Mouse (Mus musculus): ENCODE measurements at regions not wholly inside any gene's neighbourhood (a gene's known extent, or its start where the extent isn't known, plus 50 kb on each side); places are given as distances from the start of the nearest gene placed in this dataset.

DNA sequence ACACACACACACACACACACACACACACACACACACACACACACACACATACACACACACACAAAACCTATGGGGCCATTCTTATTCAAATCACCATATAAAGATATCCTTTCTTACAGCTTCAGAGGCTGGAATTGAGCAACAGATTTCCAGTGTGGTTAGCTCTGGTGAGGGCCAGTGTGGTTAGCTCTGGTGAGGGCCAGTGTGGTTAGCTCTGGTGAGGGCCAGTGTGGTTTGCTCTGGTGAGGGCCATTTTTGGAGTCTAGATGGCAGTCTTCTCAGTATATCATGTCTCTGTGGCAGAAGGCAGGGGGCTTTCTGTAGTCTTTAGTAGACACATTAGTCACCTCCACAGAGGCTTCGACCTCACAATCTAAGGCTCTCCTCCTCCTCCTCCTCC is 191.5 kb upstream of the 9630041A04Rik start:
- DNase-seq (ENCODE audit: low spot score in 2 of 2), result no peak

DNA sequence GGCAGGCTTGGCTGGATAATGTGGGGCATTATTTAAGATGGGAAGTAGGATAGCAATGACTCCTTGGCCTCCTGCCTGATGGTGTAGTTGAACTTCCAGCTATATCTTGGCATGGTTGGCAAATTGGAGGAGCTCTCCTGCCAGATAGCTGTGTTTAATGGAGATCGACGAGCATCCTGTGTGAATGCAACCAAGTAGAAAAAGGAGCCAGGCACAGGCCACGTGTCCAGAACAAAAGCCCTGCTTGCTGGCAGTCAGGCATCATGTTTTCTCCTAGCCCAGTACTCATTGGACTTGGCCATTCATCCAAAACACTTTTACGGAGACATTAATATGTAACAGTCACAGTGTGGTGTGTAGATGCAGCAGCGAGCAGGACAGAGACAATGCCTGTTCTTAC is 211.8 kb upstream of the 9630041A04Rik start:
- DNase-seq (ENCODE audit: low spot score in 2 of 2), result no peak

DNA sequence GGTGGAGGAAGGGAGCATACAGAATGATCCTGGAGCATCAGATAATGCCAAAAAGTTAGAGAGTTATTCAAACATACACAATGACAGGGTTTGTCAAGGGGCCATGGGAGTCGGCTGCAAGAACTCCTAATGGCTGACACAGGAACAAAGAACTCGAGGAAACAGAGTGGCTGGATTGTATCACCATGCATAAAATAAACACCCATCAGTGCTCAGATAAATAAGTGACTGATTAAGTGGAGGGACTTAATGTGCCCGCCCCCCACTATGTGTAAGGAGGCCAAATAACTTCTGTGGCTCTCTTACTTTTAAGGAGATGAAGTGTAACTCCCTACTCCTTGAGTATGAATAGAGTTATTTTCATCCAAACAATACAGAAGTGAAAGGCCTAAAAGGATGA is 220.1 kb upstream of the 9630041A04Rik start:
- no peak for DNase-seq (ENCODE audit: low spot score in 2 of 2)

DNA sequence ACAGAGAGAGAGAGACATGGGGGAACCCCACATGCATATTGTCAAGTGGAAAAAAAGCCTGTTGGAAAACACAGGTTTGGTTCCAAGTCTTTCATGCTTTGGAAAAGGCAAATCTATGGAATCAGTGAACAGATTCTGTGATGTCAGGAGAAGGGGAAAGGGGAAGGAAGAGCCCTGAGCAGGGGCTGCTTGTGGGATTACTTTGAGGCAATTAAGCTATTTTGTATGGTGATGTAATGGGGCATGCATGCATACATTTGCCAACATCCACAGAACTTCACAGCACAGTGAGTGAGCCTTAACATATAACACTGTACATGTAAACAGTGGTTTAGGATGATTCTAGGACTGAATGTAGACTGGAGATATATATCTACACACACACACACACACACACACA is 221.0 kb upstream of the 9630041A04Rik start:
- no peak for DNase-seq (ENCODE audit: low spot score in 2 of 2)

DNA sequence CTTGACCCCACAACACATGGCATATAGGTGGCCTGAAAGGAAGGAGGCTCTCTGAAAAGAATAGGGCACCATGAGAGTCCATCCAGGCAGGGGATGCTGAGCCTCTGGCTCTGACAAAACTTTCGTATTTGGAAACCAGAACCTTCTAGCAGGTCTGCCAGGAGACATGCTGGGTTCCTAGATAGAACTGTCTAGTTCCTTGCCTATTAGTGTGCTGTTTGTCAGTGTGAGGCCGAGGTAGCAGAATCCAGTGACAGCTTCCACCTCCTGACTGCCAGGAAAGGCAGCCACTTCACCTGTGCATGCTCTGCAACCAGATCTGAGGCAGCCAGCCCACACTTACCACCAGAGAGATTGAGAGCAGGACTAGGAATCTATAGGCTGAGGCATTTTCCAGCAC is 245.4 kb upstream of the 9630041A04Rik start:
- no peak for DNase-seq (ENCODE audit: low spot score in 2 of 2)

DNA sequence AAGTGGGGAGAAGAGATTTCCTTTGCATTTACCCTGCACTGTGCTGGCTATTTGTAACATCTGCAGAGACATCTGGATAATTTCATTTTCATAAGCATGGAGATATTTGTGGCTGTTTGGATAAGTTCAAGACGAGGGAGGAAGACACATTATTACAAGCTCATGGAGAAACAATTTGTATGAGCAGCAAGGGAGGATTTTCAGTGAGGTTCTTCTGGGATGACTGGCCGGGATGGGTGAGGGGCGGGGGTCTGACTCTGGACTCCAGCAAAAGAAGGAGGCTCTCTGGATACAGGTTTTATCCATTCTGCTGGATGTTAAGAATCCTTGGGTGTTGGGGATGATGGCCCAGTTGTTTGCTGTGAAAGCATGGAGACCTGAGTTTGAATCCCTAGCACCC is 246.5 kb upstream of the 9630041A04Rik start:
- DNase-seq (ENCODE audit: low spot score in 2 of 2), result no peak

DNA sequence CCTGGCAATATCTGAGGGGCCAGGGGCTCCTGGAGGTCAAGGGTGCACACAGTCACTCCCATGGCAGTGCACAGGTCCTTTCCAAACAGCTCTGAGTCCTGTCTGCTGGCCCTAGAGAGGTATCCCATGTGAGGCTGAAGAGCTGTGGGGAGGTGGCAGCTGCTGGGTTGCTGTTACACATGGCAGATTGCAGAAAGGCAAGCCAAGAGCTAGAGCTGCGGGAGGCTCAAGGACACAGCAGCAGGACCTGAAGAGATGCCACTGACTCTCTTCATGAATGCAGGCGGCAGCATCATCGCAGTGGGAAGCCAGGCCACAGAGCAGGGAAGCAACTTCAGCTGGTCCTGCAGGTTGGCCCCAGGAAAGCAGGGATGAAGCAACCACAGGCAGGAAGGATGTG is 247.7 kb upstream of the 9630041A04Rik start:
- DNase-seq (ENCODE audit: low spot score in 2 of 2), result no peak

DNA sequence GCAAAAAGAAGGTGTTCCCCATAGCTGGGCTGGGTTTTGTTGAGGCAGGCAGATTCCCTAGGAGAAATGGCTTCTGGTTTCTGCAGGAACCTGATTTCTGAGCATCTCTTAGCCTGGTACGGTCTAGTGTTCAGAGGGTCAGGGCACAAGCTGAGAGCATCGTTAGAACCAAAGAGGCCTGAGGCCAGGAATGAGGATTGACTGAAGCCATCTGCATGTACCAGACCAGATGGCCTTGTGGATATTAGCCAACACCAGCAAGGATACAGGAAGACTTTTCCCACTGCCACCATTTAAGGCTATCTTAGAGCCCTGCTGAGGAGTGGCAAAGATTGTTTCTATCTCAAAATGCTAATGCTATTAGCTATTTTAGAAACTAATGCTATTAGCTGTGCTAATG is 248.2 kb upstream of the 9630041A04Rik start:
- no peak for DNase-seq (ENCODE audit: low spot score in 2 of 2)

DNA sequence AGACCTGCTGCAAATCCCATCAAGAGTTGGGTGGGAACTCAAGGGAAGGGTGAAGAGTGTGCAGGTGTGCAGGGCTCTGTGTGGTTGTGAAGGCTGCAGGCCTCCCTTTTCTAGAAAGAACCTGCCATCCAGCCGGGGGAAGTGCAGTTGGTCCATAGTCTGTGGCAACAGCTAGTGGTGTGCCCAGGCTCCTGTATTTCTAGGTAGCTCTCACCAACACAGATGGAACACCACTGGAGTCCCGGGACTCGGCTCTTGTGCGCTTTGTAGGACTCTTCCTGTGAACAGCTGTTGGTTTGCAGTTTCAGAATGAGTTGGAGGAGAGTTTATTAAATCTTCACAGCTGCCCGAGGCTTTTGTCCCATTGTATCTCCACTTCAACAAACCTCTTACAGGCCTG is 248.7 kb upstream of the 9630041A04Rik start:
- no peak for DNase-seq (ENCODE audit: low spot score in 2 of 2)

DNA sequence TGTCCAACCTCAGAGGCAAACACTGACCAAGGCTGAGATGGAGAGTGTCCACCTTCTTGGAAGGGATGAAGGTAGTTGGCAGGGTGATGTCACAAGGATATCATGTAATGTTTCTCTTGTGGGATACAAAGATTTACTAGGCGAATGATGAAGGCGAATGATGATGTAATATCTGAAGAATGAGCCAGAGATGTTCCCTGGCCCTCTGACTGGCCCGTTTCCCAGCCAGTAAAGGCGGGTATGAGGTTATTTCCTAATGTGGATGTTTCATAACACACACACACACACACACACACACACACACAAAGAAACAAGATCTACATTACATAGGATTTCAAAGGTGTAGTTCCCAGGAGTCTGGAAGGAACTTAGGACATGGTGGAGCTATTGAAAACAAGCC is 249.1 kb upstream of the 9630041A04Rik start:
- DNase-seq (ENCODE audit: low spot score in 2 of 2), result no peak

DNA sequence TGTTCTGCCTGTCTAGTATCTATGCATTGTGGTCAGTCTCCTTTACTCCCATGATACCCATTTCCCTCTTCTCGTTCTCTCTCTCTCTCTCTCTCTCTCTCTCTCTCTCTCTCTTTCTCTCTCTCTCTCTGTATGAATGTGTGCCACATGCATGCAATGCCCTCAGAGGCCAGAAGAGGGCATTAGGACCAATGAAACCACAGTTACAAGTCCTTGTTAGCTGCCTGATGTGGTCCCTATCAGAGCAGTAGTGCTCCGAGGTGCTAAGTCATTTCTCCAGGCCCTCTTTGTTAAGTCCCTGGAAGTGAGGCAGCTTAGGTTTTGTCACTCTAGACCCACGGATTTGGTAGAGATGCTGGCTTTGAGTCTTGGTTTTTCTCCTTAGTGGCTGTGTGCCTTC is 250.2 kb upstream of the 9630041A04Rik start:
- DNase-seq (ENCODE audit: low spot score in 2 of 2), result no peak

DNA sequence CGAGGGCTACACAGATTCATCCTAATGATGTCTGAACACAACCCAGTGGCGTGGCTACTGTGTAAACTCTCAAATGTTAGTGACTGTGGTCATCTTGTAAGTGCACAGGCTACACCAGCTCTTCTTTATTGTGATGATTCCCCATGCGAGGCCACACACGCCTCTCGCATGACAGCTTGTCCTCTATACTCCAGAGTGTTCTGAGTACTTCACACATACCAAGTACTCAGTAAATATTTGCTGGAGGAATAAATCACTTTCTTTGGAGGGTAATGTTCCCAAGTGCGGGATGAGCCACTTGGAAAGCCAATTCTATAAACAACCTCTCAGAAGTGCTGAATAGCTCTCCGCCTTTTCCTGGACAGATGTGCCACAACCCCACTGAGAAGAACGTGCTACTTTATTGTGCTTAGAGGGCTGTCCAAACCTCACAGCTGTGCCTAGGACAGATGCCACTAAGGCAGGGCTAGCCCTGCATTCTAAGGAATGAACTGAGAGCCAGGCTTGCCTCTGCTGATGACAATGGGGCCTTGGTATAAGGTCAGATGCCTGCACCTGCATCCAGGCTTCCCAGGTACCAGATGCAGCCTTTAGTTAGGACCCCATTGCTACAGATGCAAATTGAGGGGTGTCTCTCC is 250.7 kb upstream of the 9630041A04Rik start:
- no peak for DNase-seq (ENCODE audit: low spot score in 2 of 2)

DNA sequence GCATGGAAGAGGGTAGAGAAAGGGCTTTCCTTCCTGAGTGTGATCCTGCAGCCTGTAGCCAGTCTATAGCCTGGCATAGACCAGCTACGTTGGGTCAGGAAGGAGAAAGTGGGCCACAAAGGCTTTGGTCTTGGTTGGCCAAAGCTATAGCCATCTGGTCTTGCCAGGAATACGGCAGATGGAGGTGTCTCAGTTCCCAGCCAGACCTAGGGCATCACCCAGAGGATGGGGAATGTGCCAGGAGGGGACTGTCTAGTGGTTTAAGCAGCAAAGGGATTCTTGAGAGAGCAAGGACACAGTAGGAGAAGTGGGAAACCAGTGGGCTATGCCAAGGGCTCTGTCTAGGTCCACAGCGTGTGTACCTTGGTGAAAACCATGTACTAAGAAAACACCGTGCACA is 251.3 kb upstream of the 9630041A04Rik start:
- DNase-seq (ENCODE audit: low spot score in 2 of 2), result no peak

DNA sequence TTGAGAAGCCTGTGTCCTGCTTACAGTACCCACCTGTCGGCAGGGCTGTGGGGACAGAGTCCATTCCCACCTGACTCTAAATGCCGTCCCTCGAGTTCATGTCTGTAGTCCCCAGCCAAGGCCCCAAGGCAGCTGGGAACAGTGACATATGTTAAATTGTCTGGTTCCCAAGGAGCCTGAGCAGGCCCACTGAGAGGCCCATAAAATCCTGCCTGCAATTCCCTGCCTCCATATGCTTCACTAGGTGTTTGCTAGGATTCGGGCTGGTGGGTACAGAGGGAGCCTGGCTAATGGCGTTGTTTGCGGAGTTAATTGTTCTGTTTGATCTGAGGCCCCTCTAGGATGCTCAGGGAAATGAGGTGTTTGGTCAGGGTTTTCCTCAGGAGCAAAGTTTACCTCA is 258.8 kb upstream of the 9630041A04Rik start:
- DNase-seq (ENCODE audit: low spot score in 2 of 2), result no peak

DNA sequence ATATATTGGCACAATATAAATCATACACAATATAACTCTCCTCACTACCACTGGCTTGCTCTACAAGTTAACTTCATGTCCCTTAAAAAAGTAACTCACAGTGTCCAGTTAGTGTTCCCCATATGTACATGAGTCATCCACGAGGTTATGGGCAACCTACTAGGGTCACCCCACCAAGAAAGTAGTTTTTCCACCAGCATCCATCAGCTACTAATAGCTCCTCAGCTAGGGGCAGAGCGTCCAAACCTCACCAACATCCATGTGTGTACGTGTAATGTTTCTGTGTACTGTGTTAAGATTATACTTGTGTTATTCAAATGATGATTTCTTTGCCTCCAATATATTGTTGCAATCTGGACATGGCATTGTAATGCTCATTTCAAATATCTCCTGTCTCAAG is 264.7 kb upstream of the 9630041A04Rik start:
- DNase-seq (ENCODE audit: low spot score in 2 of 2), result no peak

DNA sequence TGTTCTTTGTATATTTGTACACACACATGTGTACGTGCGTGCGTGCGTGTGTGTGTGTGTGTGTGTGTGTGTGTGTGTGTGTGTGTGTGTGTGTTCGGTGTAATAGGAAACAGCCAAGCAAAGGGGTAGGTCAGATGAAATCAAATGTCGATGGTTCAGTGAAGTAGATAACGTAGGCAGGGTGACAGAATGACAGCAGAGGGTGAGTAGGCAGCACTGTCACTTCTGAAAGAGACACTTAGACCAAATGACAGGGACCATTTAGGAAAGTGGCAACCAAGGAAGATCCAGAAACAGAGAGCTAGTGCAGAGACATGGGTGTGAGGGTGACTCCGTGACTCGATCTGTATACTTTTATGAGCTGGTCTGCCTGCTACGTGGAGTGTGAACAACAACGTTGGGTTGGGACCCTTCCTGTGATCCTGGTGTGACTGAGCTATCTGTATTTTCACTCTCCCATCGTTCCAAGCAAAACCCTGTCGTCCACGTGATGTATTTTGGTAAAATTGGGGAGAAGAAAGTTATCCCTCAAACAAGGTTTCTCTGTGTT is 266.5 kb upstream of the 9630041A04Rik start:
- DNase-seq (ENCODE audit: low spot score in 2 of 2), result no peak

DNA sequence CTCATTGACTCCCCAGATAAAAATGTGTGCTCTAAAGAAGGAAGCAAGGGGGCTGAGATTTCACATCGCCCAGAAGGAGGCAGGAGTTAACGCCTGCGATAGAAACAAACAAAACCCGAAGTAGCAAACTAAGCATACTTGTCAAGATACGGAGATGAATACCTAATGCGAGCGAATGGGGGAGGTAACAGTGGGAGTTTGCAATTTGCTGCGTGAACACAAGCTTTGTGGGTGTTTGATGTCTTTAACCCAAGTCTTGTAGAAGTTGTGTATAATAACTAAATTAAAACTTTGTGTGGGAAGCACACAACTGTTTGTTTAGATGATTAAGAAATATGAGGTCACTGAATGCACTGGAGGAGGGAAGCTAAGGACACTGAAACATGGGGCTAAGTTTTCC is 269.0 kb upstream of the 9630041A04Rik start:
- no peak for DNase-seq (ENCODE audit: low spot score in 2 of 2)

DNA sequence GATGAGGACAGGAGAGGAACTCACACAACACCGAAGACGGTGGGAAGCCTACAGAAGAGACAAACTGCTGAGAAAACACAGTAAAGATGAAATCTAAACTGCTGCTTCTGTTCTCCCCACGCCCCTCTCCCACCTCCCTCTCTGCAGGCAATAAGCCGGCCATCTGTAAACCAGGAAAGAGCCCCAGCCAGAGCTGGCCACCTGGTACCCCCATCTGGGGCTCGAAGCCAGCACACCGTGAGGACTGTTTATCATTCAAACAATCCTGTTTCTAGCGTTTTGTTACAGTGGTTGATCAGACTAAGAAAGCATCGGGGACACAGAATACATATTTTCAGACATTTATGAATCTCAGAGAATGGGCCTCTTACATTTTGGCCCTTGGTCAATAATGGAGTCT is 270.0 kb upstream of the 9630041A04Rik start:
- DNase-seq (ENCODE audit: low spot score in 2 of 2), result no peak

DNA sequence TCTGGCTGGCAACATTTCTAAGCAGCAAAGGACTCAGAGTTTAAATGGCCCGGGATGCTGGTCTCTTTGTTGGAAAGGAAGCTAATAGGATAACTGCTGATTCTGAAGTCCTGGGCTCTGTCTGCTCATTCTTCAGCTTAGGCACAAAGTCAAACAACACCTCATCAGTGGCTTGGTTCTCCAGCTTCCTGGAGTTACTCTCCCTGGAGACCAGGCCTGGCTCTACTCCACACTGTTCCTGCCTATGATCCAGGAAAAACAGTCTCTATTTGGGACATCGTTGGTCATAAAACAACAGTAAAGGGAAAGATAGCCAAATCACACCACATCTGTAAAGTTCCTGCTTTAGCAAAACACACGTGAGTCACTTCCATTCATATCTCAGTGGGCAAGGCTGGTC is 271.3 kb upstream of the 9630041A04Rik start:
- no peak for DNase-seq (ENCODE audit: low spot score in 2 of 2)

DNA sequence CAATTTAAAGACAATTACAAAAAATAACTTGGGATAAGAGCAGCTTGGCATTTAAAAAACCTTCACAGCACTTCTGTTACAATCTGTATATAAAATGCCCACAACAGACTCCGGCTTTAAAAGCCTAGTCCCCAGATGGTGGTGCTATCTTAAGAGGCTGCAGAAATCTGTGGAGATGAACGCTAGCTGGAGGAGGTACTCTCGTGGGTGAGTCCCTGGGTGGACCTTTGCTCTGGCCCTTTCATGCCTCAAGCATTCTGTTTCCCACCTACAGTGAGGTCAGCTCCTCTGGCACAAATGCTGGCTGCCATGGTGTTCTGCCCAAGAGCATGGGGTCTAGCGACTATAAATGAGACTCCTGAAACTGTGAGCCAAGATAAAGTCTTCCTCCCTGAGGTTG is 280.6 kb upstream of the 9630041A04Rik start:
- DNase-seq (ENCODE audit: low spot score in 2 of 2), result no peak

DNA sequence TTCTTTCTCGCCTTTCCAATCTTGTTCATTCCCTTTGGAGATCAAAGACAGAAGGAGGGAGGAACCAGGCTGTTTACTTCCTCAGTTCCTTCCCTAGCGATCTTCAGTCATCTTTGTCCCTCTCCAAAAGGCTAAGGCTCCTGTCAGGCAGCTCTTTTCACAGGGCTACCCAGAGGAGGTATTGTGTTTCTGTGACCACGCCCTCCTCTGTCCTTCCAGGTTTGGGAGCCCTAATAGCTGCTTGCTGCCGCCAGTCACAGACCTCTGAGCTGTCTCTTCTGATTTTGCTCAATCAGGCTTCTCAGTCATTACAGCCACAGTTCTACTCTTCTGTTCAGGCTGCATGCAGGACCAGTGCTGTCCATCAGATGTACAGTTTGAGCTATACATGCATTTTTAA is 290.9 kb upstream of the 9630041A04Rik start:
- DNase-seq (ENCODE audit: low spot score in 2 of 2), result no peak

DNA sequence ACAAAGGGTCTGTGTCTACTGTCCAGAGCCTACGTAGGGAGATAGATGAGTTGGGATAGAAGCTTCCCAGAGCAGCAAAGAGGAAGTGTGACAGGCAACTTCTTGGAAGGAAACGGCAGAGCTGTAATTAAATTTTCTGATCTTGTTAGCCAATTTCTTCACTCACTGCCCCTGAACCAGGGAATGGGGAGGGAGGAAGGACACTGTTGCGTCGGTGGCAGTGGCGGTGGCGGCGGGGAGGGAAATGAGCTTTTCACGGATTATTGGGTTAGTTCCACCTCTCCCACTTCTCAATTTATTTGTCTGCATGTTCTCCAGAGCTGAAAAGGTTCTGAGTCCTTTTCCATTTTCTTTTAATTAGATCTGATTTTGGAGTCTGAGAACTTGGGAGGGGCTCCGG is 298.4 kb upstream of the 9630041A04Rik start:
- no peak for DNase-seq (ENCODE audit: low spot score in 2 of 2)

DNA sequence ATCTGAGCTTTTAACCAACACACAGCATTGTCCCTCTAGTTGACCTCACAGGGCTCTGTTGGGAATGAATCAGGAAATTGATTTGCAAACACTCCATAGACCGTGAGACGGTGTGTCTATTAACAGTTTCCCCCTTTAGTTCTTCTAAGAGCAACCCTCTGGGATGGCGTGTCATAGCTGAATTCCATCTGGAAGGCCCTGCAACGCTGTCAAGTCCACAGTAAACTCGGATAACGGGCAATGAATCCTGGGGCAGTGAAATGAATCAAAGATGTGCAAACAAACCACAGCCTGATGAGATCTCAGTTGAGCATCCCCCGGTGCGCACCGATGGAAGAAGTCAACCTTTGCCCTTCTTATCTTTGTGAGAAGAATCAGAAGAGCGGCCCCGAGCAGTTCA is 302.3 kb upstream of the 9630041A04Rik start:
- no peak for DNase-seq (ENCODE audit: low spot score in 2 of 2)

All from adrenal gland, adult 18-20 months (tissue).